Mouse (Mus musculus) embryonic facial prominence, embryonic 13.5 days (tissue): ENCODE data around the gene Hacd2. TPM values are rescaled to one million over a fixed set of nuclear protein-coding genes. Genes with fewer than 3 reads are reported as not detected.

Experiments used
- ATAC-seq: fragments of 200-750 bp; cut with Nextera tagmentation; 2 replicates; pipeline ENCODE4 v1.8.0; 2017; ENCODE audit warnings: low read depth; ENCODE audit not compliant: insufficient number of reproducible peaks, insufficient read depth, low FRiP score, low TSS enrichment
- H3K27ac ChIP-seq: fragments of 300-500 bp; sonication (generic); 2 replicates; pipeline ENCODE4 v1.5.1; 2015; ENCODE audit warnings: moderate library complexity, mild to moderate bottlenecking, inconsistent platforms
- H3K27me3 ChIP-seq: fragments of 300-500 bp; sonication (generic); 2 replicates; pipeline ENCODE4 v1.6.1; 2015; ENCODE audit warnings: mild to moderate bottlenecking, inconsistent platforms
- H3K36me3 ChIP-seq: fragments of 300-500 bp; sonication (generic); 2 replicates; pipeline ENCODE4 v1.6.1; 2015; ENCODE audit warnings: mild to moderate bottlenecking, inconsistent platforms
- H3K4me1 ChIP-seq: fragments of 300-500 bp; sonication (generic); 2 replicates; pipeline ENCODE4 v1.6.1; 2015; ENCODE audit warnings: inconsistent platforms
- H3K4me2 ChIP-seq: fragments of 300-500 bp; sonication (generic); 2 replicates; pipeline ENCODE4 v1.6.1; 2015; ENCODE audit warnings: moderate library complexity, mild to moderate bottlenecking, inconsistent platforms
- H3K4me3 ChIP-seq: fragments of 300-500 bp; sonication (generic); 2 replicates; pipeline ENCODE4 v1.5.1; 2015; ENCODE audit warnings: mild to moderate bottlenecking, inconsistent platforms
- H3K9ac ChIP-seq: fragments of 300-500 bp; sonication (generic); 2 replicates; pipeline ENCODE4 v1.6.1; 2015; ENCODE audit warnings: mild to moderate bottlenecking, inconsistent platforms
- H3K9me3 ChIP-seq: fragments of 300-500 bp; sonication (generic); 2 replicates; pipeline ENCODE4 v1.6.1; 2016; ENCODE audit warnings: inconsistent platforms
- WGBS: fragments of 180-500 bp; shearing (Covaris S2); methylation state at CpG from one replicate; pipeline ENCODE4 v1.1.7; 2015; ENCODE audit warnings: mixed read lengths; 5-methylcytosine and 5-hydroxymethylcytosine counted together
- polyA plus RNA-seq: library from polyadenylated mRNA; unstranded; fragments of >200 nt; fragmentation: Nextera tagmentation; extraction: Ambion mirVana; gene quantifications from 2 replicates; pipeline ENCODE4 v1.2.1, GENCODE M21; 2015

The Hacd2 gene
- polyA plus RNA-seq, 1 experiment from 2014 or later, result 87.8 TPM

DNA sequence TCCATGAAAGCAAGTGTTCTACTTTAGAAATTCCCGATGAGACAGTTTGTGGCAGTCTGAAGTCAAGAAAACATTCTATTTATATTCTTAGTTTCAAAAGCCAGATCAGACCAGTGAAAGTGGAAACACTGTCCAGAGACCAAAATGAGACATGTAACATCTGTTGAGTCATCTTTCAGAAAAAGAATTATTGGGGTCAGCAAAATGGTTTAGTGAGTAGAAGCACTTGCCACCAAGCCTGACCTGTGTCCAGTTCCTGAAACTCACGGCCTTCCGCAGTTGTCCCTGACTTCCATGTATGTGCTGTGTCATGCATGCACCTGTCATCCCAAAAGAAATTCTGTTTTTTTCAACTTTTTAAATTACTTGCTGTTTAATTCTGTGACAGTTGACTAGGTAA is 34.6 kb downstream of the Hacd2 start:
- Histone ChIP-seq H3K27me3 (no peaks in the 10 kb centered on the region), H3K9ac (no peak overlapping the region), H3K36me3 (peaks cover 12% of the 10 kb centered on the region; the same call in 1 of the 2 replicates), H3K4me3 (no peak overlapping the region), H3K9me3 (no peaks in the 10 kb centered on the region), H3K4me2 (no peak overlapping the region), H3K4me1 (no peaks in the 10 kb centered on the region), H3K27ac (no peak overlapping the region)
- ATAC-seq, result no peak
- WGBS, result 89% methylated on average over 3 of the region's 3 CpGs

DNA sequence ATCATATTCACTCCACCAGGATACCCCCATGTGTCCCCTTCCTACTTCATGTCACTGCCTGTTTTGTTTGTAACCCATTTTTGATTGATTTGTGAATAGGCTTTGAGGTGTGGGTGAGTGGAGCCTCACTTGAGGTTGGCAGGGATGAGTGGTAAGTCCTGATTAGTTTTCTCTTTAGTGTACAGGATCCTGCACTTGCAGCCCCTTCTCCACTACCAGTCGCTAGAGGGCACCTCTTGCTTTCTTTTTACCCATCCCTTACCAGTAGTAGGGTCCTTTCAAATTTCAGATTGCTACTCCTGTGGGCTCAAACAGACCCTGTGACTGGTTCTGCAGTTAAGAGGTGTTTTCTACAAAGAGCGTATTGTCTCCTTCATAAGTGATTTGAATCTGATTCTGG is 38.8 kb downstream of the Hacd2 start:
- Histone ChIP-seq H3K9ac (no peak overlapping the region), H3K36me3 (no peaks in the 10 kb centered on the region), H3K4me2 (no peak overlapping the region), H3K9me3 (no peaks in the 10 kb centered on the region), H3K4me1 (peaks cover 4% of the 10 kb centered on the region; the same call in 1 of the 2 replicates), H3K4me3 (no peak overlapping the region), H3K27ac (no peak overlapping the region), H3K27me3 (no peaks in the 10 kb centered on the region)
- no peak for ATAC-seq
- WGBS, result 56% methylated on average over 2 of the region's 2 CpGs

DNA sequence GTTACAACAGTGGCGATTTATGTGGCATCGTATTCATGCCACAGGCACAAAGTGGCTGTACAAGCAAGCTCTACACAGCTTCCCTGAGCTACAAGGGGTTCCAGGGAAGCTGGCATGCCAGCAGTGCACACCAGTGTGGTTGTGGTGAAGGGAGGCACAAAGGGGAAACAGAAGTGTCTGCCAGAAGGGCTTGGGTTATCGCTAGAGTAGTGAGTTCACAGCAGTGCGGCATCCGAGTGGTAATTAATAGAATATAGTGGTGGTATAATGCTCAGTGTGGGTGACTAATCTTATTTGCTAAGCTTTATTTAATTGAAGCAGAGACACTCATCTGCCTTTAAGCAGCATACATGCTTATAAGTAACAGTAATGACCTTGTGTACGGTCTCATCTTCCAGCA is 43.5 kb downstream of the Hacd2 start:
- Histone ChIP-seq H3K9ac (no peak overlapping the region; the same call in 1 of the 2 replicates), H3K27me3 (no peaks in the 10 kb centered on the region), H3K36me3 (no peaks in the 10 kb centered on the region), H3K4me3 (no peak overlapping the region), H3K27ac (no peak overlapping the region), H3K4me2 (no peak overlapping the region), H3K4me1 (peaks cover 8% of the 10 kb centered on the region; the same call in 1 of the 2 replicates), H3K9me3 (no peaks in the 10 kb centered on the region)
- no peak for ATAC-seq
- 85% methylated on average over 6 of the region's 6 CpGs for WGBS

DNA sequence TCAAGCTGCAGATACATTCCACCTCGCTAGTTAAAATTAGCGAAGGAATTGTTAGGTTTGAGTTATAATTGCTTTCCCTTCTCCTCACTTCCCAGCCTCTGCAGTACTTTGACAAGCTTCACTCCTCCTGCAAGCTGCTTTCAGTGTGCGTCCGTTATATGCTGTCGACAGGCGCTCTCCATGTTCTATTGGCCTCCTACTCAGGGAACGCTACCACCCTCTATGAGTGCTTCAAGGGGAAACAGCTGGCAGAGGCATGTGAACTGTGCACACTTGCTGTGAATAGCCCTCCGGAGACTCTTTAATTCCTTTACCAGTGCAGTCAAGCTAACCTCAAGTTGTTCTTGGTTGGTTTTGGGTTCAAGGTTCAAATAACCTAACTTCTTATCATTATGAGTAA is 44.9 kb downstream of the Hacd2 start:
- Histone ChIP-seq H3K27me3 (no peaks in the 10 kb centered on the region), H3K4me1 (peaks cover 8% of the 10 kb centered on the region; the same call in 1 of the 2 replicates), H3K9me3 (no peaks in the 10 kb centered on the region), H3K4me2 (no peak overlapping the region), H3K27ac (no peak overlapping the region), H3K4me3 (no peak overlapping the region), H3K36me3 (no peaks in the 10 kb centered on the region), H3K9ac (no peak overlapping the region)
- WGBS, result 60% methylated on average over 8 of the region's 8 CpGs
- no peak for ATAC-seq

DNA sequence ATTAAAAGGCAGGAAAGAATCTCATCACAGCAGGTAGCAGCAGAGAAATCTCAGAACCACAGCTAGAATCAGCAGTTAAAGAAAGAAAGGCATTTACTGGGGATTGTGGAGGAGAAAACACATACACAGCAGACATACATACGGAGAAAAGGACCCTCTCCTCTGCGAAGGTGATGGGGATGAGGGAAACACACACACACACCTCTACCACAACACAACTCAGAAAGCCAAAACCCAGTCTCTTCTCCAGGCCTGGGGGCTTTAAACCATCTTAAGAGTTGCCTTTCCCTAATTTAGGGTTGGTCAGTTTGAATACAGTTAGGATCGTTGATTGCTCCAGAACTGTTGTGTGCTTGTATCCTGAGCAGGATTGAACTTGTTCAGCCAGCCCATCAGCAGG is 45.4 kb downstream of the Hacd2 start:
- H3K4me2 ChIP-seq, result no peak overlapping the region
- no peaks in the 10 kb centered on the region for H3K9me3 ChIP-seq
- 87% methylated on average over 3 of the region's 3 CpGs for WGBS
- no peaks in the 10 kb centered on the region for H3K36me3 ChIP-seq
- ATAC-seq, result no peak
- no peak overlapping the region for H3K4me3 ChIP-seq
- no peak overlapping the region for H3K9ac ChIP-seq
- no peak overlapping the region for H3K27ac ChIP-seq
- H3K27me3 ChIP-seq, result no peaks in the 10 kb centered on the region
- peaks cover 8% of the 10 kb centered on the region; the same call in 1 of the 2 replicates for H3K4me1 ChIP-seq

DNA sequence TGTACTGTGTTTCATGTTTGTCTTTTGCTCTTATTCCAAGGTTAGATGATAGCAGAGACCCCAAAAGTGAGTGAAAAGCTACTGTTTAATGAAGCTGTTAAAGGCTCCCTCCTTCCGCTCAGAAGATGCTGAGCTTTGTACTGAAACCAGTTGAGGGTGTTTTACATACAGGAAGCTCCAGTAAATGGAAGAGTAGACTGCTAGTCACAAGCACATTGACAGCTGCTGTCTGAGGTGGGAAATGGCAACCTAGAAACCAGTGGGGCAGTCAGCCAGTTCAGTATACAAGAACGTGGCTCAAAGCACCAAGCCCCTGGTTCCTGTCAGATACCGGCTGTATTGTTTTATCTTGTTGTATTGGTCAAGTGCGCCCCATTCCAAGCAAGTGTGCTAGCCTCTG is 46.7 kb downstream of the Hacd2 start:
- H3K4me3 ChIP-seq, result no peak overlapping the region

DNA sequence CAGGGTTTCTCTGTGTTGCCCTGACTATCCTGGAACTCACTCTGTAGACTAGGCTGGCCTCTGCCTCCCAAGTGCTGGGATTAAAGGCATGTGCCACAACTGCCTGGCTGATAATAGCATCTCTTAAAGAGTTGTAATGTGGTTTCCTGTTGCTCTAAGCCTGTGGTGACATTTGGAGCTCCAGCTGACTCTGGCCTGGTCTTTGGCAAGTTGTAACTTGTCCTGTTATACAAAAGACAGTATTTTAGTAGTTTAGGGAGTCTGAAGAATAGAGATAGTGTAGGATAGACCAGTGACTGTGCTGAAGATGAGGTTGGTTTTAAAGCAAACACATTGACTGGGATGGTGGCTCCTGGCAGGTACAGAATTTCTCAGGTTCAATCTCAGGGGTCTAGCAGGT is 52.2 kb downstream of the Hacd2 start:
- Histone ChIP-seq H3K4me1 (no peaks in the 10 kb centered on the region), H3K27ac (no peak overlapping the region), H3K36me3 (peaks cover 13% of the 10 kb centered on the region), H3K9me3 (no peaks in the 10 kb centered on the region), H3K4me3 (no peak overlapping the region), H3K9ac (no peak overlapping the region), H3K4me2 (no peak overlapping the region), H3K27me3 (no peaks in the 10 kb centered on the region)
- ATAC-seq, result no peak

More for the DNA sequence above, 46.7 kb downstream of the Hacd2 start:
- Histone ChIP-seq H3K27me3 (no peaks in the 10 kb centered on the region), H3K27ac (no peak overlapping the region), H3K36me3 (no peaks in the 10 kb centered on the region), H3K4me2 (no peak overlapping the region), H3K9ac (no peak overlapping the region), H3K9me3 (no peaks in the 10 kb centered on the region), H3K4me1 (peaks cover 8% of the 10 kb centered on the region; the same call in 1 of the 2 replicates)
- ATAC-seq, result no peak
- WGBS, result 91% methylated on average over 4 of the region's 4 CpGs

DNA sequence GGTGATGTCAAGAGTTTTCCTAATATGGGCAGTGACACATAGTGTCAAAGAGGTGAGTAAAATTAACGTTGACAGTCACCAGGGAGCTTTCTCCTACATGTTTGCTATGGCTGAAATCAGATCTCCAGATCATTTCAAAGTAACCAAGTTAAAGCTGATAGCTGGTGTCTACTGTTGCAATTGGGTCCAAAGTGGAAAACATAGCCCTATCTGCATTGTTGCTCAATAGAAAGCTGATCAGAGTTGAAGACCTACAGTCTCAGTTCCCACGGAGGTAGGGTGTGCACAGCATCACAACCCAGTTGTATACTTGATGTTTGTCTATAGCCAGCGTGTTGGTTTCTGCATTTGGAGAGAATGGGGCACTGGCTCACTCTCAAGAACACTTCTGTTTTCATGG is 53.4 kb downstream of the Hacd2 start:
- H3K4me2 ChIP-seq, result no peak overlapping the region
- H3K27ac ChIP-seq, result no peak overlapping the region
- H3K9ac ChIP-seq, result no peak overlapping the region
- H3K27me3 ChIP-seq, result no peaks in the 10 kb centered on the region
- 89% methylated on average over 3 of the region's 3 CpGs for WGBS
- no peaks in the 10 kb centered on the region for H3K4me1 ChIP-seq
- H3K4me3 ChIP-seq, result no peak overlapping the region
- H3K36me3 ChIP-seq, result peaks cover 13% of the 10 kb centered on the region
- no peaks in the 10 kb centered on the region for H3K9me3 ChIP-seq
- ATAC-seq, result no peak

DNA sequence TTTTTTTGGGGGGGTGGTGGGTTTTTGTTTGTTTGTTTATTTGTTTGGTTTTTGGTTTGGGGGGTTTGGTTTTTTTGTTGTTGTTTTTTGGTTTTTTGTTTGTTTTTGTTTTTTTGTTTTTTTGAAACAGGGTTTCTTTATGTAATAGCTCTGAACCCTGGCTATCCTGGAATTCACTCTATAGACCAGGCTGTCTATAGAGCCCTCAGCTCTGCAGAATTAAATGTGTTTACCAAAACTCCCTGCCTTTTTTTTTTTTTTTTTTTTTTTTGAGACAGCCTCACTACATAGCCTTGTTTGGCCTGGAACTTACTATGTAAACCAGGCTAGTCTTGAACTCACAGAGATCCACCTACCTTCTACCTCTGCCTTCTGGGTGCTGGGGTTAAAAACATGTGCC is 71.3 kb downstream of the Hacd2 start:
- Histone ChIP-seq H3K4me2 (no peak overlapping the region), H3K4me1 (peaks cover 5% of the 10 kb centered on the region; the same call in 1 of the 2 replicates), H3K4me3 (no peak overlapping the region), H3K27ac (no peak overlapping the region), H3K27me3 (no peaks in the 10 kb centered on the region), H3K36me3 (peaks cover 8% of the 10 kb centered on the region), H3K9me3 (no peaks in the 10 kb centered on the region), H3K9ac (no peak overlapping the region)
- ATAC-seq, result no peak

DNA sequence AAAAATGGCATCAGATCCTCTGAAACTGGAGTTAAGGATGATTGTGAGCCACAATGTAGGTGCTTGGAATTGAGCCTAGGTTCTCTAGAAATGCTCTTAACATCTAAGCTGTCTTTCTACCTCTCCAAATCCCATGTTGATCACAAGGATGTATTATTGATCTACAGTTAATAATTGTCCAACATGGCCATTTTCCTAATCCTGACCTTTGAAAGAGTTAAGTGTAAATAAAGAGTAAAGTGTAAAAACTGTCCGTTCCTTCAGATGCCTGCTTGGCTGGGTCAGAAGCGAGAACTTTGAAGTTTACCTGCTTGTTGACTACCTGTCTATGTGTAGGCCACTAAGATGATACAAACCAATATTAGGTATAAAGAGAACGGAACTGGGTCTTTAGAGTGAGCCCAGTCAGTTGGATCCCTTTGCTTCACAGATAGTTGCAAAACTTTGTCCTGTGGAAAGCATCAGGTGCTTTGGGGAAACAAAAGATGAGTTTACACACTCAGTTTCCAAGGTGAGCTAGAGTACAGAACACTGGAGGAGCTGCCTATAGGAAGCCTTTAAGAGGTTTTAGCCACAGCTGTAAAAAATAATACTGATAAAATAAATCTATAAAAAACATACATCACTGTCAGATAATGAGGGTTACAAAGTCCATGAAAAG is 75.8 kb downstream of the Hacd2 start:
- Histone ChIP-seq H3K4me3 (no peak overlapping the region), H3K4me2 (no peak overlapping the region), H3K27ac (no peak overlapping the region), H3K27me3 (no peaks in the 10 kb centered on the region), H3K36me3 (peaks cover 18% of the 10 kb centered on the region), H3K9ac (no peak overlapping the region), H3K4me1 (peaks cover 19% of the 10 kb centered on the region), H3K9me3 (no peaks in the 10 kb centered on the region)
- ATAC-seq, result no peak
- WGBS, result 94% methylated on average over 3 of the region's 3 CpGs

DNA sequence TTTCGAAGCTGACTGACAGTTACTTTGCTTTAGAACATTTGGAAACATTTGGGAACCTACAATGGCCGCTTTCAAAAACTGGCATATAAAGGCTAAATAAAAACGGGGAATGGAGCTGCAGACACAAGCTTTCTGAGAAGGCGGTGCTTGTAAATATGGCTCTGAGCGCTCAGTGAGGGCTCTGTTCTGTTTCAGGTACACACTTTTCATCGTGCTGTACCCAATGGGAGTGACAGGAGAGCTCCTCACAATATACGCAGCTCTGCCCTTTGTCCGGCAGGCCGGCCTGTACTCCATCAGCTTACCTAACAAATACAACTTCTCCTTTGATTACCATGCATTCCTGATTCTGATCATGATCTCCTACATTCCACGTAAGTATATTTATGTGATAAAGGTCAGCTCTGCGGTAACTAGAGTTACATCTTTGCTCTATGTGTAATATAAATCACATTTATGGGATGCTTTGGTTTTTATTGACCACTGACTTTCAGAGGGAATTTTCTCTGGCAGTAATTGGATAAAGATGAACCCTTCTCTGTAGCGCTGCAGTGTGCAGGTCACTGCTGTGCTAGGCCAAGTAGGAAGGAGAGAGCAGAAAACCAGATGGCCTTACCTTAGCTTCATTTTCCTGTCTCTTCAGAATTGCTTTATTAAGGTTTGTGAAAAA is 79.7 kb downstream of the Hacd2 start:
- Histone ChIP-seq H3K9me3 (no peaks in the 10 kb centered on the region), H3K4me2 (no peak overlapping the region), H3K27ac (peak overlapping the region; percentile 16; the same call in 1 of the 2 replicates), H3K9ac (no peak overlapping the region), H3K4me3 (no peak overlapping the region), H3K36me3 (peaks cover 16% of the 10 kb centered on the region), H3K27me3 (no peaks in the 10 kb centered on the region), H3K4me1 (peaks cover 30% of the 10 kb centered on the region)
- WGBS, result 48% methylated on average over 12 of the region's 12 CpGs
- no peak for ATAC-seq

DNA sequence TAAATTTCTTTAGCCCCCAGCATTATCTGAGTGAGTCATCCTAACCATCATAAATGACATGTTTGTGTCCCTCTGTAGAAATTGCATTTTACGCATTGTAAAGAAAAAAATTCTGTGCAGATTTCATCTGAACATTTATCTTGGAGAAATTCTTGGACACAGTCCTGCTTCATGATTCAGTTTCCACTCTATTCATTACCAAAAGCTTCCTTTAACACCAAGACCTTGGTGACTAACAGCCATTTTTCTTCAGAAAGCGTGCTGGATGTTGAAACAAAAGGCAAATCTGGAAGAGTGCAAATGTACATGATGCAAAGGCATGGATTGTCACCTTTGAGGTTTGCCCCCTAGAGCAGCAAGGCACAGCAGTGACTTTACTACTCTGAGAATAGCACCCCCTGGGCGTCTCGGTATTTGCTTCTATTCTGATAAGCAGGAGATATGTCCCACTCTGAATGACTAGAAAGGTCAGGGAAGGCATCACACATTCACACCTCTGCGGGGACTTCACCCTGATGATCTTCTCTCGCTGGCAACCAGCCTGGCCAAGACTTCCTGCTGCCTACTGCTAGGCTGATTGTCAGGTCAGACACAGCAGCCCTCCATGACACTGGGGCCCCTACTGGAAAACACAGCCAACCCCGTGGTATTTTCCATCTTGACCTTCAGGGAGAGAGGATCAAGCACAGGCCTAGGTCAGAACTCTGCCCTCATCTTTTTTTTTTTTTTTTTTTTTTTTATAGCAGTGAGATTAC is 80.8 kb downstream of the Hacd2 start:
- Histone ChIP-seq H3K36me3 (peaks cover 16% of the 10 kb centered on the region), H3K4me2 (no peak overlapping the region), H3K27me3 (no peaks in the 10 kb centered on the region), H3K4me3 (no peak overlapping the region), H3K9ac (no peak overlapping the region), H3K27ac (no peak overlapping the region), H3K9me3 (no peaks in the 10 kb centered on the region), H3K4me1 (peaks cover 40% of the 10 kb centered on the region)
- WGBS, result 74% methylated on average over 7 of the region's 7 CpGs
- ATAC-seq, result no peak
